Mouse (Mus musculus): Measurements from ENCODE around the gene Lrmp. TPM values are rescaled to one million over a fixed set of nuclear protein-coding genes. Genes with fewer than 3 reads are reported as not detected.

Lrmp gene
- polyA plus RNA-seq, 1 experiment, result 0.91 TPM

GRCm38 (mm10) chr6:145075088-145075547 is 40.3 kb upstream of the Lrmp start:
- H3K36me3 ChIP-seq (ENCODE audit: control insufficient read depth, insufficient read depth, low read length, poor library complexity, severe bottlenecking), result no peaks in the 10 kb centered on the region
- H3K27ac ChIP-seq (ENCODE audit: insufficient read depth, low read length), result peak overlapping the region; percentile 50
- H3K4me3 ChIP-seq (ENCODE audit: low read depth, low read length), result peak overlapping the region; percentile 93
- H3K27me3 ChIP-seq (ENCODE audit: control insufficient read depth, insufficient read depth, low read length, poor library complexity, severe bottlenecking), result no peaks in the 10 kb centered on the region
- H3K9me3 ChIP-seq (replicated peaks; ENCODE audit: control insufficient read depth, insufficient read depth, low read length, poor library complexity, severe bottlenecking), result no peaks in the 10 kb centered on the region
- H3K9ac ChIP-seq (ENCODE audit: low read depth, poor library complexity, severe bottlenecking), result peak overlapping the region; percentile 83
- H3K4me1 ChIP-seq (ENCODE audit: control insufficient read depth, insufficient read depth, low read length), result peaks cover 6% of the 10 kb centered on the region
- TF ChIP-seq EP300 (IDR thresholded peaks at IDR 0.05; ENCODE audit: insufficient read depth, low read depth, low read length) (no peak), CTCF (IDR thresholded peaks at IDR 0.05; ENCODE audit: low read depth, low read length) (no peak), POLR2A (IDR thresholded peaks at IDR 0.05; ENCODE audit: insufficient read depth, low read length) (no peak)

DNA sequence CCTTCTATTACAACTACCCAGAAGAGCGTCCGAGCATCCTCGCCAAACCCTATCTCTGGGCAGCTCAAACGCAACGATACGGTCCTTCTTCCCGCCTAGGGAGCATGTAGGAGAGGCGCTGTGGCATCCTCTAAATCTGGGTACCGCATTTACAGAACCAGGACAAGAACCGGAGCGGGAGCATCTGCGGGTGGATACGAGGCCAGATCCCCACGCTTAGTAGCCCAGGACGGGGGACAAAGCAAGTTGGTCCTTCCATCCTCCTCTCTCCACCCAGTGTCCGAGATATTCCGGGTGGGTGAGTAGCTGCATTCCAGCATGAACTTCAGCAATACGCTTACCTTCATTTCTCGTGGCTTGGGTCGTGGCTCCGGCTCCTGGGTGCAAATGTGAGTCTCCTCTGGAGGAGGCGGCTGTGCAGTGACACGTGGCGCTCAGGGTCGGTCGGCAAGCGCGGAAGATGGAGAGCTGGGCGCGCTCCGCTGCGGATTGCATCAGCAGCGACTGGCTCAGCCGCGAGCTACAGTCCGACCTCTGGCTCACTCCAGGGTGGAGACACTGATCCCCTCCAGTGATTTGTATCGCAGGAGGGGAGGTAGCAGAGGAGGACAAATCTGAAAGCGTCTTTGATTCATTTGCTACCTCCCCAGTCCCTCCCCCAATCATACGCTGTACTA is 39.8 kb upstream of the Lrmp start, which contains the start of gene Bcat1:
Gene Bcat1 (minus strand): TSS at position 637 of the 677 bp plus-strand sequence.
- H3K9ac ChIP-seq (ENCODE audit: low read depth, poor library complexity, severe bottlenecking), result peak within 1 kb of the TSS; percentile 83
- peak; percentile 73 for TF ChIP-seq EP300 (IDR thresholded peaks at IDR 0.05; ENCODE audit: insufficient read depth, low read depth, low read length)
- no peak for TF ChIP-seq POLR2A (IDR thresholded peaks at IDR 0.05; ENCODE audit: insufficient read depth, low read length)
- H3K27ac ChIP-seq (ENCODE audit: insufficient read depth, low read length), result peak within 1 kb of the TSS; percentile 50
- peaks cover under 1% of the 10 kb centered on the region; the same call in 1 of the 2 replicates for H3K9me3 ChIP-seq (replicated peaks; ENCODE audit: control insufficient read depth, insufficient read depth, low read length, poor library complexity, severe bottlenecking)
- H3K36me3 ChIP-seq (ENCODE audit: control insufficient read depth, insufficient read depth, low read length, poor library complexity, severe bottlenecking), result no peaks in the 10 kb centered on the region
- H3K4me3 ChIP-seq (ENCODE audit: low read depth, low read length), result peak within 1 kb of the TSS; percentile 93
- H3K4me1 ChIP-seq (ENCODE audit: control insufficient read depth, insufficient read depth, low read length), result peaks cover 6% of the 10 kb centered on the region
- no peaks in the 10 kb centered on the region for H3K27me3 ChIP-seq (ENCODE audit: control insufficient read depth, insufficient read depth, low read length, poor library complexity, severe bottlenecking)

- Histone ChIP-seq H3K4me1 (ENCODE audit: control insufficient read depth, insufficient read depth, low read length) (peaks cover 6% of the 10 kb centered on the region), H3K27me3 (ENCODE audit: control insufficient read depth, insufficient read depth, low read length, poor library complexity, severe bottlenecking) (no peaks in the 10 kb centered on the region), H3K9ac (ENCODE audit: low read depth, poor library complexity, severe bottlenecking) (peak overlapping the region; percentile 83), H3K27ac (ENCODE audit: insufficient read depth, low read length) (peak overlapping the region; percentile 50; the same call in 1 of the 2 replicates), H3K9me3 (replicated peaks; ENCODE audit: control insufficient read depth, insufficient read depth, low read length, poor library complexity, severe bottlenecking) (peaks cover 2% of the 10 kb centered on the region; the same call in 1 of the 2 replicates), H3K36me3 (ENCODE audit: control insufficient read depth, insufficient read depth, low read length, poor library complexity, severe bottlenecking) (no peaks in the 10 kb centered on the region), H3K4me3 (ENCODE audit: low read depth, low read length) (peak overlapping the region; percentile 20; the same call in 1 of the 2 replicates)
- no peak for TF ChIP-seq POLR2A (IDR thresholded peaks at IDR 0.05; ENCODE audit: insufficient read depth, low read length)
- no peak for TF ChIP-seq CTCF (IDR thresholded peaks at IDR 0.05; ENCODE audit: low read depth, low read length)
- TF ChIP-seq EP300 (IDR thresholded peaks at IDR 0.05; ENCODE audit: insufficient read depth, low read depth, low read length), result peak; percentile 63; the same call in 1 of the 2 replicates
These were observed 39.2 kb upstream of the Lrmp start for GRCm38 (mm10) chr6:145076286-145076685.

DNA sequence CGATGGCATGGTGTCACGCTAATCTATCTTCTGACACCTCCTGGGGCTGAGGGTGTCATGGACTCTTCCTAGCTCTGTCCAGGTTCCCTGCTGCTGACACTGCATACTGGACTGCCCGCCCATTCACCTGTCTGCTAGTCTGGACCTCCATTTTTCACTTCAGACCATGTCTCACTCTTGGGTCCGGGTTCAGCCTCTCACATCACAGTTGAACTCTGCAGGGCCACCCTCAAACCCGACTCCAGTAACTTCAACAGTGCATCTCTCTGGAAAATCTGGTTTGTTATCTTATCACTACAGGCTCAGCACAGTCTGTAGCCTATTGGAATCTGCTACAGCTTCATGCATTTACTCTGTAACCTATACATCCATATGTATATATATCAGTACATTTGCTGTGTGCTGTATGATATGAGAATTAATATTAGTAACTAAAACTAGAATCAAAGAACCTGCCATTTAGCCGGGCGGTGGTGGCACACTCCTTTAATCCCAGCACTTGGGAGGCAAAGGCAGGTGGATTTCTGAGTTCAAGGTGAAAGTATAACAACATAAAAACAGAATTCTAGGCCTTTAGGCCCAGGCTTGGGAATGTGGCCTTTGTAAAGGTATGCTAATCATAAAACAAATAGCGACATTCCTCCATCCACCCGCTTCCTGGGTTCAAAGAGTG is 36.2 kb upstream of the Lrmp start:
- no peak for TF ChIP-seq CTCF (IDR thresholded peaks at IDR 0.05; ENCODE audit: low read depth, low read length)
- TF ChIP-seq EP300 (IDR thresholded peaks at IDR 0.05; ENCODE audit: insufficient read depth, low read depth, low read length), result no peak
- H3K36me3 ChIP-seq (ENCODE audit: control insufficient read depth, insufficient read depth, low read length, poor library complexity, severe bottlenecking), result no peaks in the 10 kb centered on the region
- peaks cover 6% of the 10 kb centered on the region for H3K4me1 ChIP-seq (ENCODE audit: control insufficient read depth, insufficient read depth, low read length)
- peak overlapping the region; percentile 84 for H3K27ac ChIP-seq (ENCODE audit: insufficient read depth, low read length)
- H3K9ac ChIP-seq (ENCODE audit: low read depth, poor library complexity, severe bottlenecking), result no peak overlapping the region
- H3K4me3 ChIP-seq (ENCODE audit: low read depth, low read length), result no peak overlapping the region
- peaks cover 2% of the 10 kb centered on the region; the same call in 1 of the 2 replicates for H3K9me3 ChIP-seq (replicated peaks; ENCODE audit: control insufficient read depth, insufficient read depth, low read length, poor library complexity, severe bottlenecking)
- no peaks in the 10 kb centered on the region for H3K27me3 ChIP-seq (ENCODE audit: control insufficient read depth, insufficient read depth, low read length, poor library complexity, severe bottlenecking)

DNA sequence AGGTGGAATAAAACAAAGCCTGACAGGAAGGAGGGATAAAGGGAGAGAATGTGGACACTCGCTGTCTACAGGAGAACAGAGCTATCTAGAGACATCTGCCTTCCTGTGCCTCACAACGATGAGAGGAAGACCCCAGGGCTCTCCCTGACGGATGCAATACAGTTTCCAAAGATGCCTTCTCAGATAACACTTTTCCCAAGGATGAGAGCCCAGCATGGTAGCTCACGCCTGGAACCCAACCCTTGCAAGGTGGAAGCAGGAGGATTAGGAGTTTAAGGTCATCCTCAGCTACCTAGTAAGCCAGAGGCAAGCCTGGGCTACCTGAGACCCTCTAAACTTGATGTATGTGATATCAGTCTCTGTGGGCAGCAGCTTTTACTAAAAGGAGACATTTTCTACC is 33.7 kb upstream of the Lrmp start:
- Histone ChIP-seq H3K9ac (ENCODE audit: low read depth, poor library complexity, severe bottlenecking) (no peak overlapping the region), H3K4me1 (ENCODE audit: control insufficient read depth, insufficient read depth, low read length) (peaks cover 6% of the 10 kb centered on the region), H3K9me3 (replicated peaks; ENCODE audit: control insufficient read depth, insufficient read depth, low read length, poor library complexity, severe bottlenecking) (peaks cover 2% of the 10 kb centered on the region; the same call in 1 of the 2 replicates), H3K27me3 (ENCODE audit: control insufficient read depth, insufficient read depth, low read length, poor library complexity, severe bottlenecking) (no peaks in the 10 kb centered on the region), H3K4me3 (ENCODE audit: low read depth, low read length) (no peak overlapping the region), H3K27ac (ENCODE audit: insufficient read depth, low read length) (no peak overlapping the region), H3K36me3 (ENCODE audit: control insufficient read depth, insufficient read depth, low read length, poor library complexity, severe bottlenecking) (no peaks in the 10 kb centered on the region)
- TF ChIP-seq POLR2A (IDR thresholded peaks at IDR 0.05; ENCODE audit: insufficient read depth, low read length) (no peak), EP300 (IDR thresholded peaks at IDR 0.05; ENCODE audit: insufficient read depth, low read depth, low read length) (no peak), CTCF (IDR thresholded peaks at IDR 0.05; ENCODE audit: low read depth, low read length) (no peak)

All from ES-Bruce4 (cell line).